Mouse (Mus musculus) frontal cortex, postnatal 14 days (tissue): Measurements from ENCODE around the gene Gtf3c1.

Experiments used
- DNase-seq, 2 experiments: peaks; one replicate each; pipeline ENCODE4 v3.0.0; 2022; ENCODE audit warnings: low spot score in 2 of 2

Gtf3c1 gene

GRCm38 (mm10) chr7:125620077-125620476 is 87.5 kb downstream of the Gtf3c1 start:
- no peak for DNase-seq

GRCm38 (mm10) chr7:125618016-125618415 is 89.6 kb downstream of the Gtf3c1 start:
- no peak for DNase-seq

- no peak for DNase-seq
Measured at GRCm38 (mm10) chr7:125615453-125615852, 92.1 kb downstream of the Gtf3c1 start.

- DNase-seq = no peak
Measured at GRCm38 (mm10) chr7:125613579-125613978, 94.0 kb downstream of the Gtf3c1 start.

GRCm38 (mm10) chr7:125608183-125608688 is 99.3 kb downstream of the Gtf3c1 start:
- no peak for DNase-seq

GRCm38 (mm10) chr7:125607384-125608182 is 100.0 kb downstream of the Gtf3c1 start:
- DNase-seq = no peak

- no peak for DNase-seq
Measured at GRCm38 (mm10) chr7:125606265-125607164, 101.1 kb downstream of the Gtf3c1 start.

- no peak for DNase-seq
Measured at GRCm38 (mm10) chr7:125605725-125606139, 101.8 kb downstream of the Gtf3c1 start.

- DNase-seq = no peak
Measured at GRCm38 (mm10) chr7:125604362-125605319, 102.9 kb downstream of the Gtf3c1 start.

GRCm38 (mm10) chr7:125603185-125603631 is 104.4 kb downstream of the Gtf3c1 start, which contains the start of gene Il21r:
Gene Il21r, plus strand, starts transcription at chr7:125603429.
- peak in 1 of 2 experiments; percentile 29 for DNase-seq

GRCm38 (mm10) chr7:125601821-125602448 is 105.6 kb downstream of the Gtf3c1 start:
- DNase-seq = no peak

GRCm38 (mm10) chr7:125601280-125601670 is 106.3 kb downstream of the Gtf3c1 start:
- DNase-seq = no peak

- no peak for DNase-seq
Measured at GRCm38 (mm10) chr7:125600612-125601279, 106.8 kb downstream of the Gtf3c1 start.

GRCm38 (mm10) chr7:125600136-125600535 is 107.4 kb downstream of the Gtf3c1 start:
- no peak for DNase-seq

- no peak for DNase-seq
Measured at GRCm38 (mm10) chr7:125599373-125599973, 108.1 kb downstream of the Gtf3c1 start.

GRCm38 (mm10) chr7:125597516-125598347 is 109.8 kb downstream of the Gtf3c1 start:
- no peak for DNase-seq

GRCm38 (mm10) chr7:125597083-125597482 is 110.5 kb downstream of the Gtf3c1 start:
- DNase-seq = no peak

- no peak for DNase-seq
Measured at GRCm38 (mm10) chr7:125596406-125596805, 111.2 kb downstream of the Gtf3c1 start.

- DNase-seq = no peak
Measured at GRCm38 (mm10) chr7:125593831-125594230, 113.7 kb downstream of the Gtf3c1 start.
